Mouse (Mus musculus): Measurements from ENCODE around the gene Spsb3. TPM values are rescaled to one million over a fixed set of nuclear protein-coding genes. Genes with fewer than 3 reads are reported as not detected.

Spsb3 gene
- total and polyA plus RNA-seq, 3 experiments = 30.4 to 47.0 (median 33.8) TPM

DNA sequence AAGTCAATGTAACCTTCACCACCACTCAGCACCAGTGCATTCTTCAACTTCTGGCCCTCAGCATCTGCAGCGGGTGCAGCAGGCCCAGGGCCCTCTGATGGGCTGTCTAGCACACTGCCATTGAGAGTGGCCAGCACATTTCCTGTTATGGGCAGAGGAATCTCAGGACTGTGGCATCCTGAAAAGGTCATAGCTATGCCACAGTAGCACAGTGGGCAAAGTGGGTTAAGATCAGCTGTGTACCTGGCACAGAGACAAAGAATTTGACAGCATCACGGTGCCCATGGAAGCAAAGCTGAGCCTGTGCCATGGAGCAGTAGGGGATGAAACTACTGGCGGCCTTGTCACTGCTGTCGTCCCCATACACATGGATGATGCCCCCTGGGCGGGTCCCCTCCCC is 12.7 kb downstream of the Spsb3 start:
- H3K27me3 ChIP-seq (ENCODE audit: control insufficient read depth, insufficient read depth, low read length) = no peaks in the 10 kb centered on the region
- no peaks in the 10 kb centered on the region for H3K36me3 ChIP-seq (ENCODE audit: control insufficient read depth, insufficient read depth, low read length)
- H3K27ac ChIP-seq = peak overlapping the region; percentile 46
- WGBS = 56% methylated on average over 5 of the region's 5 CpGs
- no peaks in the 10 kb centered on the region for H3K79me2 ChIP-seq (replicated peaks; ENCODE audit: control insufficient read depth, insufficient read depth, low read length)
- TF ChIP-seq CTCF (IDR thresholded peaks at IDR 0.05) = peak; percentile 7; the same call in 1 of the 2 replicates
- no peak for TF ChIP-seq POLR2A (IDR thresholded peaks at IDR 0.05; ENCODE audit: insufficient read depth, low read depth, low read length)
- peak; percentile 48; the same call in 1 of the 2 replicates for TF ChIP-seq EP300 (IDR thresholded peaks at IDR 0.05; ENCODE audit: insufficient read depth, low read depth, low read length)
- DNase-seq = peak; percentile 46 to 70
- intact Hi-C loops (cut with DNase I) = no loop called here
- peaks cover 3% of the 10 kb centered on the region for H3K4me1 ChIP-seq (ENCODE audit: control insufficient read depth, insufficient read depth, low read length)
- no peak overlapping the region for H3K4me3 ChIP-seq
- H3K9ac ChIP-seq (ENCODE audit: low read depth, low read length) = no peak overlapping the region

DNA sequence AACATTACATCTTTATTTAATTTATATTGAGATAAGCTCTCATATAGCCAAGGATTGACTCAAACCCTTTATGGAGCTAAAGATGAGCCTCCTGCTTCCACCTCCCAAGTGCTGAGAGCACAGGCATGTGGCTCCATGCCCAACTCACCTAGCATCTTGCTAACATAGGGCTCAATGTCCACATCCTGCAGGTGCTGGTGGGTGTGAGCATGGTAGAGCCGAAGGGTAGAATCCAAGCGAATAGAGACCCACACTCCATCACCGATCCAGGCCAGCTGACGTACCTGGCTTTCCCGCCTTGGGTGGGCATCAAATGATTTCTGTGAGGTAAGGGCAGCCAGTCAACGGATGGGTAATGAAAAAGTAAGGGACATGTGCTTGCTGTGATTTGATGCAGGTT is 13.6 kb downstream of the Spsb3 start:
- 98% methylated on average over 6 of the region's 6 CpGs for WGBS
- Histone ChIP-seq H3K9ac (ENCODE audit: low read depth, low read length) (no peak overlapping the region), H3K79me2 (replicated peaks; ENCODE audit: control insufficient read depth, insufficient read depth, low read length) (no peaks in the 10 kb centered on the region), H3K4me3 (no peak overlapping the region), H3K36me3 (ENCODE audit: control insufficient read depth, insufficient read depth, low read length) (no peaks in the 10 kb centered on the region), H3K27me3 (ENCODE audit: control insufficient read depth, insufficient read depth, low read length) (no peaks in the 10 kb centered on the region), H3K4me1 (ENCODE audit: control insufficient read depth, insufficient read depth, low read length) (peaks cover 3% of the 10 kb centered on the region), H3K27ac (no peak overlapping the region)
- intact Hi-C loops (cut with DNase I) = no loop called here
- no peak for DNase-seq
- TF ChIP-seq POLR2A (IDR thresholded peaks at IDR 0.05; ENCODE audit: insufficient read depth, low read depth, low read length) = no peak
- TF ChIP-seq EP300 (IDR thresholded peaks at IDR 0.05; ENCODE audit: insufficient read depth, low read depth, low read length) = no peak
- TF ChIP-seq CTCF (IDR thresholded peaks at IDR 0.05) = no peak

DNA sequence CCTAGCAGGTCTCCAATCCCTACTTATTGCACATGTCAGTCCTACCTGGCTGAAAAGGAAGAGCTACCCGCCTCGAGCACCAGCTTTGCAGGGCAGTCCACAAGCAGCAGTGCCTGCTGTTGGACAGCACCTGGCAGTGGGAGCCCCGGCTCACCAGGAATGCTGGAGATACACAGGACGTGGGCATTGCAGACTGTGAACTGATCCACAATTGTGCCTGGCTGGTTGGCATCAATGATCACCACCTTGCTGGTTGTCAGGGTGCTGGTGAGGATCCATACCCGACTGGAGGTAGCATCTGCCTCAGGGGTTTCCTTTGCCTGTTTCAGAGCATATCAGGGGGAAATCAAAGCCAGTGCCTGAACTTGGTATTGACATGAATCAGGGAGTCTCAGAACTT is 15.7 kb downstream of the Spsb3 start:
- 91% methylated on average over 5 of the region's 5 CpGs for WGBS
- no peak for TF ChIP-seq POLR2A (IDR thresholded peaks at IDR 0.05; ENCODE audit: insufficient read depth, low read depth, low read length)
- no peak for TF ChIP-seq EP300 (IDR thresholded peaks at IDR 0.05; ENCODE audit: insufficient read depth, low read depth, low read length)
- TF ChIP-seq CTCF (IDR thresholded peaks at IDR 0.05) = no peak
- no peak for DNase-seq
- intact Hi-C loops (cut with DNase I) = no loop called here
- H3K4me1 ChIP-seq (ENCODE audit: control insufficient read depth, insufficient read depth, low read length) = peaks cover 2% of the 10 kb centered on the region
- no peak overlapping the region for H3K4me3 ChIP-seq
- no peaks in the 10 kb centered on the region for H3K36me3 ChIP-seq (ENCODE audit: control insufficient read depth, insufficient read depth, low read length)
- H3K79me2 ChIP-seq (replicated peaks; ENCODE audit: control insufficient read depth, insufficient read depth, low read length) = no peaks in the 10 kb centered on the region
- H3K9ac ChIP-seq (ENCODE audit: low read depth, low read length) = no peak overlapping the region
- no peaks in the 10 kb centered on the region for H3K27me3 ChIP-seq (ENCODE audit: control insufficient read depth, insufficient read depth, low read length)
- no peak overlapping the region for H3K27ac ChIP-seq

DNA sequence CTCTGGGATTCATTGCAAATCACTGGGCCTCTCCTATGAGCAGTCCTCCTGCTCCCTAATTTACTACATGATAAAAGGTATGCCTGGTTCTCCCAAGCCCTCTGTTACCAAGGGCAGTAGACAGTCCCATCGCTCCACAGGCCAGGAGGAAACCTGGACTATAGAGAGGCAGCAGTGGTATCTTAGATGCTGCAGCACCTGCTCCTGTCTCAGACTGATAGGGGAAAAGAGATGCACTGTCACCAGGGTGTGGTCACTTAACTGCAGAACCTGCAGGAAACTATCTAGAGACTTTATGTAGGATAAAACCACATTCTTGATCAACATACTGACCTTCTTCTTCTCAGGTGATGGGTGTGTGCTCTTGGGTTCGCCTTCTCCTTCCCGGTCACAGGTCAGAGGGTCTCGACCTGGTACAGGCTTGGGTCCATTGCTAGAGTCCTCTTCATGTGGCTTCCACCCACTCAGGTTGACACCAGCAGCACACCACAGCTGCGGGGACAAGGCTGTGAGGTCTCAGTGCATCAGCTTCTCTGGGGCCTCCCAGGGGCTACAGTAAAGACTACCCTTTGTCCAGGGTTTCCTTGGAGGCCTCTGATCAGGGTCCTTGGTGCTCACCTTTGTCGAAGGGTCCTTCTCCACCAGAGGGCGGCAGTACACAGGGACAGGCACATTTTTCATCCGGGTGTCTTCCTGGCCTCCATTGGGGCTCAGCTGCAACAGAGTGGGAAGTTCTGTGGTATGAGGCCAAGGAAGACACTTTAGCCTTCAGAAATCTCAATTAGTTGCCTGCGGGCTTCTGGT is 16.4 kb downstream of the Spsb3 start:
- Histone ChIP-seq H3K4me3 (no peak overlapping the region), H3K27ac (no peak overlapping the region), H3K79me2 (replicated peaks; ENCODE audit: control insufficient read depth, insufficient read depth, low read length) (no peaks in the 10 kb centered on the region), H3K9ac (ENCODE audit: low read depth, low read length) (no peak overlapping the region), H3K36me3 (ENCODE audit: control insufficient read depth, insufficient read depth, low read length) (no peaks in the 10 kb centered on the region), H3K27me3 (ENCODE audit: control insufficient read depth, insufficient read depth, low read length) (no peaks in the 10 kb centered on the region), H3K4me1 (ENCODE audit: control insufficient read depth, insufficient read depth, low read length) (peaks cover 2% of the 10 kb centered on the region)
- no peak for DNase-seq
- intact Hi-C loops (cut with DNase I) = no loop called here
- 71% methylated on average over 9 of the region's 9 CpGs for WGBS
- TF ChIP-seq POLR2A (IDR thresholded peaks at IDR 0.05; ENCODE audit: insufficient read depth, low read depth, low read length) (no peak), CTCF (IDR thresholded peaks at IDR 0.05) (peak; percentile 63), EP300 (IDR thresholded peaks at IDR 0.05; ENCODE audit: insufficient read depth, low read depth, low read length) (no peak)

DNA sequence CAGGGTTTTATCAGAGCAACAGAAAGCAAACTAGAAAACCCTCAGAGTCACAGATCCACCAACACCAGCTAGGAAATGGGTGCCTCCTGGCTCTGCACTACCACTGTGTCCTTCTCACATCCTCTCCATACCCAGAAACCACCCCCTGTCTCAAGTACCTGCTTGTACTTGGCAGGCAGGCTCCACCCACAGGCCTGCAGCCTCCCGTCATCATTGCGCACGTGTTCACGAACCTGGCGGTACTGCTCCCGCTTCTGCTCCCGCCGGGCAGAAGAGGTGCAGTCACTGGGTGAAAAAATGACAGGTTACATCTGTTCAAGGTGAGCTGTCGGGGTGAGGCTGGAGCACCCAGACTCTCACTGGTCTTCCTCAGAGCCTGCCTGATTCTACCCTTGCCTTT is 17.3 kb downstream of the Spsb3 start:
- Histone ChIP-seq H3K79me2 (replicated peaks; ENCODE audit: control insufficient read depth, insufficient read depth, low read length) (no peaks in the 10 kb centered on the region), H3K27me3 (ENCODE audit: control insufficient read depth, insufficient read depth, low read length) (no peaks in the 10 kb centered on the region), H3K4me1 (ENCODE audit: control insufficient read depth, insufficient read depth, low read length) (peaks cover under 1% of the 10 kb centered on the region), H3K4me3 (no peak overlapping the region), H3K9ac (ENCODE audit: low read depth, low read length) (no peak overlapping the region), H3K36me3 (ENCODE audit: control insufficient read depth, insufficient read depth, low read length) (no peaks in the 10 kb centered on the region), H3K27ac (no peak overlapping the region)
- intact Hi-C loops (cut with DNase I) = no loop called here
- no peak for TF ChIP-seq CTCF (IDR thresholded peaks at IDR 0.05)
- TF ChIP-seq POLR2A (IDR thresholded peaks at IDR 0.05; ENCODE audit: insufficient read depth, low read depth, low read length) = no peak
- TF ChIP-seq EP300 (IDR thresholded peaks at IDR 0.05; ENCODE audit: insufficient read depth, low read depth, low read length) = no peak
- 90% methylated on average over 9 of the region's 9 CpGs for WGBS
- no peak for DNase-seq

DNA sequence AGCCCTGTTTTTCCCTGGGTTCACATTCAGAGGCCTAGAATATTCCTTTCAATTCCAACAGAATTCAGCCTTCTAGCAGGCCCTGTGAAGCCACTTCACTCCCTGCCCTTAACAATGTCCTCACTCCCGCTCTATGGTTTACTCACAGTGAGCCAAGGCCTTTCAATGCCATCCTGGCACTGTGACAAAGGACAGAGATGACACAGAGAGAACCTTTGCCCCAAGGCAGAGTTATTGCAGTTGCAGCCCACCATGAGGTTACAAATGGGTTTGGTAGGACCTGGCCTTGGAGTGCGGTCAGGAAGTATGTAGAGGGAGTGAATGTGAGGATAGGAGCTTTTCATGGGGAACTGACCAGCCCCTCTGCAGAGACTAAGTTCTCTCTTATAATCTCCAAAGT is 21.1 kb downstream of the Spsb3 start:
- no peak for DNase-seq
- WGBS = 91% methylated on average over 2 of the region's 2 CpGs

More for the DNA sequence above, 21.1 kb downstream of the Spsb3 start:
- Histone ChIP-seq H3K4me3 (no peak overlapping the region), H3K27ac (no peak overlapping the region), H3K36me3 (ENCODE audit: control insufficient read depth, insufficient read depth, low read length) (no peaks in the 10 kb centered on the region), H3K9ac (ENCODE audit: low read depth, low read length) (no peak overlapping the region), H3K79me2 (replicated peaks; ENCODE audit: control insufficient read depth, insufficient read depth, low read length) (no peaks in the 10 kb centered on the region), H3K4me1 (ENCODE audit: control insufficient read depth, insufficient read depth, low read length) (no peaks in the 10 kb centered on the region), H3K27me3 (ENCODE audit: control insufficient read depth, insufficient read depth, low read length) (no peaks in the 10 kb centered on the region)
- intact Hi-C loops (cut with DNase I) = no loop called here
- no peak for TF ChIP-seq POLR2A (IDR thresholded peaks at IDR 0.05; ENCODE audit: insufficient read depth, low read depth, low read length)
- TF ChIP-seq EP300 (IDR thresholded peaks at IDR 0.05; ENCODE audit: insufficient read depth, low read depth, low read length) = no peak
- no peak for TF ChIP-seq CTCF (IDR thresholded peaks at IDR 0.05)

Measured in heart, adult 2 months (tissue).